Mouse (Mus musculus) midbrain, postnatal 0 days (tissue): Measurements from ENCODE around the gene C77080. TPM values are rescaled to one million over a fixed set of nuclear protein-coding genes. Genes with fewer than 3 reads are reported as not detected.

Experiments
- ATAC-seq: fragments of 200-750 bp; cut with Nextera tagmentation; 2 replicates; pipeline ENCODE4 v1.8.0; 2017; ENCODE audit warnings: moderate number of reproducible peaks, mild to moderate bottlenecking, moderate TSS enrichment, moderate library complexity; ENCODE audit not compliant: low FRiP score
- DNase-seq: peaks from one replicate; pipeline ENCODE4 v3.0.0-alpha.2; 2015; ENCODE audit warnings: low spot score
- H3K27ac ChIP-seq: fragments of 300-500 bp; sonication (generic); 2 replicates; pipeline ENCODE4 v1.5.1; 2014; ENCODE audit warnings: low read depth, mild to moderate bottlenecking, low read length, mixed read lengths
- H3K27me3 ChIP-seq: fragments of 300-500 bp; sonication (generic); 2 replicates; pipeline ENCODE4 v1.6.1; 2014; ENCODE audit warnings: low read length, control low read depth, mixed read lengths; ENCODE audit not compliant: insufficient read depth
- H3K36me3 ChIP-seq: fragments of 300-500 bp; sonication (generic); 2 replicates; pipeline ENCODE4 v1.6.1; 2014; ENCODE audit warnings: low read length, control low read depth, mixed read lengths; ENCODE audit not compliant: insufficient read depth
- H3K4me1 ChIP-seq: fragments of 300-500 bp; sonication (generic); 2 replicates; pipeline ENCODE4 v1.6.1; 2014; ENCODE audit warnings: mild to moderate bottlenecking, control low read depth, antibody characterized with exemption, low read length, mixed read lengths; ENCODE audit not compliant: insufficient read depth
- H3K4me2 ChIP-seq: fragments of 300-500 bp; sonication (generic); 2 replicates; pipeline ENCODE4 v1.6.1; 2014; ENCODE audit warnings: low read depth, mild to moderate bottlenecking, low read length, mixed read lengths; ENCODE audit not compliant: poor library complexity, severe bottlenecking
- H3K4me3 ChIP-seq: fragments of 300-500 bp; sonication (generic); 2 replicates; pipeline ENCODE4 v1.5.1; 2014; ENCODE audit warnings: low read depth, mild to moderate bottlenecking, low read length, moderate library complexity
- H3K9ac ChIP-seq: fragments of 300-500 bp; sonication (generic); replicated peaks from 2 replicates; pipeline ENCODE4 v1.6.1; 2014; ENCODE audit warnings: mild to moderate bottlenecking, low read length, moderate library complexity, mixed read lengths; ENCODE audit not compliant: poor library complexity, severe bottlenecking
- H3K9me3 ChIP-seq: fragments of 300-500 bp; sonication (generic); 2 replicates; pipeline ENCODE4 v1.6.1; 2016; ENCODE audit warnings: low read length, control low read depth
- CTCF ChIP-seq: IDR thresholded peaks from 2 replicates; pipeline ENCODE4 v1.5.1; 2016; ENCODE audit warnings: antibody characterized with exemption, mild to moderate bottlenecking
- WGBS: fragments of 180-500 bp; shearing (Covaris S2); extraction: QIAGEN DNeasy Blood & Tissue Kit; methylation state at CpG from one replicate; pipeline ENCODE4 v1.1.7; 2014; 5-methylcytosine and 5-hydroxymethylcytosine counted together
- polyA plus RNA-seq: library from polyadenylated mRNA; unstranded; fragments of >200 nt; fragmentation: Nextera tagmentation; extraction: Ambion mirVana; gene quantifications from 2 replicates; pipeline ENCODE4 v1.2.1, GENCODE M21; 2015
- total RNA-seq: library from RNA; depleted of rRNA; stranded (reverse); fragments of >200 nt; gene quantifications from 2 replicates; pipeline ENCODE4 v1.2.3, GENCODE M21; 2014

C77080 gene
- total and polyA plus RNA-seq, 2 experiments from 2014 or later: 5.2 to 25.6 TPM

GRCm38 (mm10) chr4:129297724-129298123 lies 36.5 kb upstream of the C77080 start:
- Histone ChIP-seq H3K9ac (no peak overlapping the region), H3K36me3 (no peaks in the 10 kb centered on the region), H3K4me3 (no peak overlapping the region), H3K27ac (no peak overlapping the region), H3K4me1 (no peaks in the 10 kb centered on the region), H3K4me2 (no peak overlapping the region), H3K9me3 (no peaks in the 10 kb centered on the region), H3K27me3 (no peaks in the 10 kb centered on the region)
- 87% methylated on average over 4 of the region's 4 CpGs for WGBS
- ATAC-seq (no peak), DNase-seq (no peak)
- no peak for TF ChIP-seq CTCF

GRCm38 (mm10) chr4:129296066-129296465 lies 34.9 kb upstream of the C77080 start:
- no peak for ATAC-seq
- no peak for TF ChIP-seq CTCF
- H3K36me3 ChIP-seq: no peaks in the 10 kb centered on the region

GRCm38 (mm10) chr4:129295188-129295587 lies 34.0 kb upstream of the C77080 start:
- H3K4me2 ChIP-seq: no peak overlapping the region
- H3K27me3 ChIP-seq: no peaks in the 10 kb centered on the region
- H3K4me3 ChIP-seq: no peak overlapping the region
- no peaks in the 10 kb centered on the region for H3K9me3 ChIP-seq
- TF ChIP-seq CTCF: no peak
- no peak overlapping the region for H3K9ac ChIP-seq
- DNase-seq: no peak
- H3K36me3 ChIP-seq: no peaks in the 10 kb centered on the region
- H3K27ac ChIP-seq: no peak overlapping the region
- no peaks in the 10 kb centered on the region for H3K4me1 ChIP-seq
- ATAC-seq: no peak
- 80% methylated on average over 2 of the region's 2 CpGs for WGBS

More at GRCm38 (mm10) chr4:129296066-129296465, 34.9 kb upstream of the C77080 start:
- Histone ChIP-seq H3K9ac (no peak overlapping the region), H3K9me3 (no peaks in the 10 kb centered on the region), H3K27ac (no peak overlapping the region), H3K27me3 (no peaks in the 10 kb centered on the region), H3K4me2 (no peak overlapping the region), H3K4me1 (no peaks in the 10 kb centered on the region), H3K4me3 (no peak overlapping the region)
- no peak for DNase-seq
- 92% methylated on average over 7 of the region's 7 CpGs for WGBS

DNA sequence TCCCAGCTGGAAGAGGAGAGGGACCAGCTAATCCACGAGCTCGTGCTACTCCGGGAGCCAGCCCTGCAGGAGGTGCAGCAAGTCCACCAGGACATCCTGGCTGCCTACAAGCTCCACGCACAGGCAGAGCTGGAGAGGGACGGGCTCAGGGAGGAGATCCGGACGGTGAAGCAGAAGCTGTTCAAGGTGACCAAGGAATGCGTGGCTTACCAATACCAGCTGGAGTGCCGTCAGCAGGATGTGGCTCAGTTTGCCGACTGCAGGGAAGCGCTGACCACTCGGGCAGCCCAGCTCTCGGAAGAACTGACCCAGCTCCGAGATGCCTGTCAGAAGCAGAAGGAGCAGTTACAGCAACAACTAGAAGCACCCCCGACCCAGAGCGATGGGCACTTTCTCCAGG lies 32.5 kb upstream of the C77080 start:
- no peaks in the 10 kb centered on the region for H3K4me1 ChIP-seq
- no peak overlapping the region for H3K9ac ChIP-seq
- H3K36me3 ChIP-seq: no peaks in the 10 kb centered on the region
- H3K27me3 ChIP-seq: no peaks in the 10 kb centered on the region
- H3K9me3 ChIP-seq: no peaks in the 10 kb centered on the region
- no peak for TF ChIP-seq CTCF
- no peak overlapping the region for H3K4me2 ChIP-seq
- H3K27ac ChIP-seq: no peak overlapping the region
- H3K4me3 ChIP-seq: no peak overlapping the region
- ATAC-seq: no peak
- WGBS: 32% methylated on average over 16 of the region's 16 CpGs
- no peak for DNase-seq

- TF ChIP-seq CTCF: no peak
- Histone ChIP-seq H3K4me2 (no peak overlapping the region), H3K27me3 (no peaks in the 10 kb centered on the region), H3K9me3 (no peaks in the 10 kb centered on the region), H3K36me3 (no peaks in the 10 kb centered on the region), H3K9ac (no peak overlapping the region), H3K4me3 (no peak overlapping the region), H3K4me1 (no peaks in the 10 kb centered on the region), H3K27ac (no peak overlapping the region)
- no peak for ATAC-seq
- DNase-seq: no peak
- 72% methylated on average over 7 of the region's 7 CpGs for WGBS
Observed at GRCm38 (mm10) chr4:129292831-129293230, 31.6 kb upstream of the C77080 start.

DNA sequence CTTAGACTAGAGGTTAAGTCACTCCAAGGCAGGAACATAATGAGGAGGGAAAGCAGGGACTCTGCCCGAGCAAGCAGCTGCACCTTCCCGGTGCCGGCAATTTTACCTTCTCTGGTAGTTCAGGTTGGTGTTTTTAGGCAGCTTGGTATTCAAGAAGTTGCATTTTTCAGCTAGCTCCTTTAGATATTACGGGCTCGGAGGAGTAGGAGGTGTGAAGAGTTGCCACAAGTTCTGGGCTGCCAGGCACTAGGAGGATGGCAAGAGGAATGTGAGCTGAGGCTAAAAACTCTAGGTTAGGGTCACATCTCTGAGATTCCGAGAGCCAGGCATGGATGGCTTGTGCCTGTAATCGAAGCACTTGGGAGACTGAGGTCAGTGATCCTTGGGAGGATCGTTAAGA lies 28.5 kb upstream of the C77080 start:
- H3K4me2 ChIP-seq: no peak overlapping the region
- ATAC-seq: no peak
- TF ChIP-seq CTCF: no peak
- no peak overlapping the region for H3K27ac ChIP-seq
- no peak for DNase-seq
- no peak overlapping the region for H3K9ac ChIP-seq
- H3K4me3 ChIP-seq: no peak overlapping the region
- 0 out of 2 replicates have a peak, but pooled peaks cover 2% of the 10 kb centered on the region for H3K4me1 ChIP-seq
- H3K9me3 ChIP-seq: no peaks in the 10 kb centered on the region
- H3K36me3 ChIP-seq: no peaks in the 10 kb centered on the region
- peaks cover 4% of the 10 kb centered on the region; the same call in 1 of the 2 replicates for H3K27me3 ChIP-seq
- 92% methylated on average over 8 of the region's 8 CpGs for WGBS
